Mouse (Mus musculus): ENCODE data around the gene Slc35f4.

Slc35f4 gene

DNA sequence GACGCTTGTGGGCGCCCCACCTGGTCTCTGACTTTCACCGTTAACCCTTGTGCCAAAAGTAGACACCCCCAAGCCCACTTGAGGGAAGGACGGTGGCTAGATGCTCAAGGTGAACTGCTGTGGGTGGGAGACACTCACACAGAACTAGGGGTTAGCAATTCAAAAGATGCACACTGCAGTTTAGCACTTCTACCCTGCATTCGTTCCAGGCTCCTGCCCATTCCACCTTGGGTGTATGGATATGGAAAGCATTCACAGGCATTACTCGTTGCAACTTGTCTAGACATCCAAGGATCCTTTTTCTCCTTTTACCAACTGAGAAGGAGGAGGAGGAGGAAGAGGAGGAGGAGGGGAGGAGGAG lies at the start of gene Slc35f4:
TSS of gene Slc35f4 (minus strand) at position 116 of the 361 bp plus-strand sequence.
- ATAC-seq (ENCODE audit: insufficient number of reproducible peaks, low FRiP score, low TSS enrichment) = peak; percentile 60

DNA sequence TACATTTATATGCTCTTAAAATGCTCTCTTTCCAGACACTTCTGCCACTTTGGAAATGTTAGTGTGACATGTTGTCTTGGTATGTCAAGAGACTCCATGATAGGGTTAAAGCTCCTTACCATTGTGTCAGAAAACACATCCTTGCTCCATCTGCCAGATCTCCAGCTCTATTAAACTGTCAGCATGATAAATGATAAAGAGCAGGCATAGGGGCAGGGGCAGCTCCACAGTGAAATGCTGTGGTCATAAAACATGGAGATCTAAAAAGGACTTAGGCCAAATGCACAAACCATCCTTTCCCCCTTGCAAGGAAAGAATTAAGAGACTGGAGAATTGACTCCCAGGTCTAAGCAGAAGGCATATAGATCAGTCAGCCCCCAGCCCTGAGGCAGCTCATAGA lies 42.5 kb upstream of the Slc35f4 start:
- no peak for ATAC-seq (ENCODE audit: insufficient number of reproducible peaks, low FRiP score, low TSS enrichment)

DNA sequence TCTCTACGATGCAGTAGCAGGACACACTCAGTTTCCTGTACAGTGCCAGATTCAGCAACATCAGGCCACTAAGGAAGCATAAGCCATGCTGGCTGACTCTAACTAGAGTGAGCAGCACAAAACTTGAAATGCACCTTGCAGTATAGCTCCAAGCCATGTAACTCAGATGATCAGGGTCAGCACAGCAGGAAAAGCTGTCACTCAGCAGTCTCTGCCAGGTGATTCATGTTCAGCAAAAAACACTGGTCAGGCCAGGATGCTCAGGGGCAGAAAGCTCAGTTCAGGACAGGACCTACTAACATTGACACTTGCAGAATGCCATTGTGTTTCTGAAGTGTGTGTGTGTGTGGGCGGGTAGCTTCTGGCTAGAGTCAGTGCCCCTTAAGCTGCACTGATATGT lies 34.9 kb upstream of the Slc35f4 start:
- ATAC-seq (ENCODE audit: insufficient number of reproducible peaks, low FRiP score, low TSS enrichment) = 0 out of 2 replicates have a peak, but pooled peaks have one; percentile 15

DNA sequence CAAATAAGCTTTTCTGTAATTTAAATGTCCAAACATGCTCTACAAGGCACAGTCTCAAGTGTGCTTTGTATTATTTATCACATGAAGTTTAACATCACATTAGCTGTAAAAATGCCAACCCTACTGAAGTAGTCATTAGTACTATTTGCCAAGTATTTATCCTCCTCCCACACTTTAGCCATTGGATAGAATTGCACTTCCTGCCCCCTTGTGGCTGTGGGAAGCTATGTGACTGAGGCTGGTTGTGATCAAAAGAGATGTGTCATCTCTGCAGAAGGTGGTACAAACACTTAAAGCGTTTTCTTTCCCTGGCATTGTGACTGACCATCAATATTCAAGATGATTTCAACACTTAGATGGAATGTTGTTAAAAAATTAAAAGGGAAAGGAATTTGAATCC lies 14.3 kb upstream of the Slc35f4 start:
- ATAC-seq (ENCODE audit: insufficient number of reproducible peaks, low FRiP score, low TSS enrichment) = 0 out of 2 replicates have a peak, but pooled peaks have one; percentile 56

- ATAC-seq (ENCODE audit: insufficient number of reproducible peaks, low FRiP score, low TSS enrichment) = peak; percentile 64
Measured at GRCm38 (mm10) chr14:49525176-49525930, 493 bp downstream of the Slc35f4 start.

- ATAC-seq (ENCODE audit: insufficient number of reproducible peaks, low FRiP score, low TSS enrichment) = no peak
Measured at GRCm38 (mm10) chr14:49524665-49525064, 1.2 kb downstream of the Slc35f4 start.

- no peak for ATAC-seq (ENCODE audit: insufficient number of reproducible peaks, low FRiP score, low TSS enrichment)
Measured at GRCm38 (mm10) chr14:49515096-49515665, 10.7 kb downstream of the Slc35f4 start.

GRCm38 (mm10) chr14:49514137-49514536 lies 11.7 kb downstream of the Slc35f4 start:
- ATAC-seq (ENCODE audit: insufficient number of reproducible peaks, low FRiP score, low TSS enrichment) = no peak

- no peak for ATAC-seq (ENCODE audit: insufficient number of reproducible peaks, low FRiP score, low TSS enrichment)
Measured at GRCm38 (mm10) chr14:49495192-49495591, 30.7 kb downstream of the Slc35f4 start.

- peak; percentile 99 for ATAC-seq (ENCODE audit: insufficient number of reproducible peaks, low FRiP score, low TSS enrichment)
Measured at GRCm38 (mm10) chr14:49493793-49494192, 32.1 kb downstream of the Slc35f4 start.

GRCm38 (mm10) chr14:49492506-49492905 lies 33.3 kb downstream of the Slc35f4 start:
- no peak for ATAC-seq (ENCODE audit: insufficient number of reproducible peaks, low FRiP score, low TSS enrichment)

GRCm38 (mm10) chr14:49476602-49477001 lies 49.2 kb downstream of the Slc35f4 start:
- ATAC-seq (ENCODE audit: insufficient number of reproducible peaks, low FRiP score, low TSS enrichment) = no peak

- no peak for ATAC-seq (ENCODE audit: insufficient number of reproducible peaks, low FRiP score, low TSS enrichment)
Measured at GRCm38 (mm10) chr14:49461761-49462160, 64.1 kb downstream of the Slc35f4 start.

DNA sequence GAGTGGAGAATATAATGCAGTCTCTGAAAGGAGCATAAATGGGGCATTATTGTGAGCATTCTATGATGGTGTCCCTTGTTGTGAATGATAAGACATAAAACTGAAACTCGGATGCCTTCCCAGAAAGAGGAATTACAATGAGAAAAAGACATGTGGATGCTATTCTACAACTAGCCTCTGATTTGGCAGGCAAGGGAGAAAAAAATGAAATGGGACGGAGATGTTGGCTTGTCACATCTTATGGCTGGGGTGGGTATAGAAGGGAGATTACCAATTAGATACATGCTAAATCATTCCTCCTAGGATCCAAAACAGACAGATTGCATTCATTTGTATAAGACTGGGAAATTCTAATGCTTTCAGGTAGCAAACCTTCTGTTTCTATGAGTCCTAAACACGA lies 65.0 kb downstream of the Slc35f4 start:
- no peak for ATAC-seq (ENCODE audit: insufficient number of reproducible peaks, low FRiP score, low TSS enrichment)

DNA sequence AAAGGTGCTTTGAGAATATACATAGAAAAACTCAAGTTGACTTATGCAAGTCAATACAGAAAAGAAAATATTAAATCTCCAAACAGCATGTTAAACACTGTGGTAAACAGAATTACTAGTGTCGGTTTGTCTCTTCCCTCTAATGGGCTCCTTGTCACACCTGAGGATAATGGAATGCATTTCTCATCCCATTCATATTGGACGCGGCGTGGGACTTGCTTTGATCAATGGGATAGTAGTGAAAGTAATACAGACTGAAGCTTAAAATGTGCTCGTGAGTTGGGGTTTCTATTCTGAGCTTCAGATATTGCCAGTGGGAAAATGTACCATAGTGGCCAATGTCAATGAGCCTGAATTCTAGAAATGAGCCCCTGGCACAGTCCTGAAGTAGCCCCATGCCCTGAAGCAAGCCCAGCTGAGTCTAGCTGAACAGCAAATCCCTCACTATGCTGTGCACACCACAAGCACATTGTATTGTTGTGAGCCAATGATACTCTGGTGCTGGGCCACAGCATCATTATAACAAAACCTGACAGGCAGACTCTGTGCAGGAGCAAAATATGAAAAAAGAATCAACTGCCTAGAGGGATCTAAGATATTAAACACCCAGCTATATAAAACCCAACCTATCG lies 71.4 kb downstream of the Slc35f4 start:
- ATAC-seq (ENCODE audit: insufficient number of reproducible peaks, low FRiP score, low TSS enrichment) = no peak

GRCm38 (mm10) chr14:49453782-49454181 lies 72.1 kb downstream of the Slc35f4 start:
- ATAC-seq (ENCODE audit: insufficient number of reproducible peaks, low FRiP score, low TSS enrichment) = 0 out of 2 replicates have a peak, but pooled peaks have one; percentile 52

GRCm38 (mm10) chr14:49447669-49448068 lies 78.2 kb downstream of the Slc35f4 start:
- ATAC-seq (ENCODE audit: insufficient number of reproducible peaks, low FRiP score, low TSS enrichment) = no peak

DNA sequence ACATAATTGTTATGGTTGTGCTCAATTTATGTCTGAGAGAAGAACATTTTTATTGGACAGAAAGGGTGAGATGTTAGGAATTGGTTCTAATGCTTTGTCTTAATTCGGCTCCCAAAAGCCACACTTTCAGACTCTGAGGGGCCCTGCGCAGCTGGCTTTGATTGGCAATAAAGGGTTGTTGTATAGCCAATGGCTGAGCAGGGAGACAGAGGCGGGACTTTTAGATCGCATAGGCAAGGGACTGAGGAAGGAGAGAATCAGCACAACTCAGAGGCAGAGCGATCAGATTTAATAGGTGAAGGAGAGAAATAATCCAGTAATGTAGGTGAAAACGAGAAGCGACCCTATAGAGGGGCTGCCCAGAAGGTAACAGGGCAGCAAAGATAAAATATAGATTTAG lies 79.4 kb downstream of the Slc35f4 start:
- no peak for ATAC-seq (ENCODE audit: insufficient number of reproducible peaks, low FRiP score, low TSS enrichment)

DNA sequence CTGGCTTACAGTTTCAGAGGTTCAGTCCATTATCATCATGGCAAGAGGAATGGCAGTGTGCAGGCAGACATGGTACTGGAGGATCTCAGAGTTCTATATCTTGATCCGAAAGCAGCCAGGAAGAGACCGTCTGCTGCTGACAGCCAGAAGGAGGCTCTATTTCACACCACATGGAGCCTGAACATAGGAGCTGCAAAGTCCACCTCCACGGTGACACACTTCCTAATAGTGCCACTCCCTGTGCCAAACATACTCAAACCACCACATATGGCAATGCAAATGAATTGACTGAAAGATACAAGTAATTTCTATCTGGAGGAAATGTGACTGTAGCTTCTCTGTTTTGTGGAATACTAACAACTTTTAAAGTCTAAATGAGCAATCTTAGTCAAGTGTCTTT lies 89.0 kb downstream of the Slc35f4 start:
- no peak for ATAC-seq (ENCODE audit: insufficient number of reproducible peaks, low FRiP score, low TSS enrichment)

GRCm38 (mm10) chr14:49431821-49432220 lies 94.0 kb downstream of the Slc35f4 start:
- ATAC-seq (ENCODE audit: insufficient number of reproducible peaks, low FRiP score, low TSS enrichment) = no peak

DNA sequence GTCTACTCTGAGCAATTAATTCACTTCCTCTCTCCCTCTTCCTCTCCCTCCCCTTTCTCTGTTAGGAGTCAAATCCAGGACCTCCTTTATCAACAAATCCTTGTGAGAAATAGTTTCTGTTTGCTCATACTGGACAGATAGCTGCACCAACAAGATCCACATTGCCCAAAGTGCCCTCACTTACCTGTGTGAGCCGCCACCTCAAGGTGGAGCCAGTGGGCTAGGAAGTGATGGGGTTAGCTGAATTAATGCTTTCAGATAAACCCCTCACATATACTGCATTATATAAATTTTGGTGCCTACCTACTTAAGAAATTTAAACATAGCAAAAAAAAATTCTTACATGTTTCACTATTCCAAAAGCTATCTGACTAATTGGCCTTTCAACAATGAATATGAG lies 133.4 kb downstream of the Slc35f4 start:
- ATAC-seq (ENCODE audit: insufficient number of reproducible peaks, low FRiP score, low TSS enrichment) = no peak

DNA sequence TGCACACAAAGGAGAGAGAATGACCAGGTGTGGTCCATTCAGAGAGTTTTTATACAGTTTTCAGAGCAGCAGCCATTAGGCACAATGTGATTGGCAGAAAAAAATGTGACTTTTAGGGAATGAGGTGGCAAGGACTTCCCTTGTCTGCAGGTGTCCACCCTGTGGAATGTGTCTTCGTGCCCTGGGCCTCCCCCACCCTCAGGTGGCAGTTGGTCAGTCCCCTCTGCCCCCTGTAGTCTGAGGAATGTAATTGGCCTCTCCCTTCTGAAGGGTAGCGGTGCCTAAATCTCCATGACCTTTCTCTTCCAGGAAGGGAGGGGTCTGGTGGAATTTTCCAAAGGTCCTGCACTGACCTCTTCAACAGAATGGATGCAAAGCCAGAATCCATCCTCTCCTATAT lies 163.7 kb downstream of the Slc35f4 start:
- ATAC-seq (ENCODE audit: insufficient number of reproducible peaks, low FRiP score, low TSS enrichment) = no peak
